Mouse (Mus musculus) ZHBTc4 (cell line): ENCODE data around the gene Gm14226.
A peak's percentile ranks its signal among the peaks of the same experiment; 100 is the strongest.
"Not testable (repeated sequence)": the region's sequence is repeated elsewhere in the genome, so short reads cannot be mapped to it uniquely, and the experiment has no call there.

ENCODE experiments used
- DNase-seq: peaks from one replicate; pipeline ENCODE4 v3.0.0-alpha.2; 2011; ENCODE audit warnings: low read depth, low spot score

Gene Gm14226

GRCm38 (mm10) chr2:155047452-155048178, 29.5 kb downstream of the Gm14226 start:
- no peak for DNase-seq

DNA sequence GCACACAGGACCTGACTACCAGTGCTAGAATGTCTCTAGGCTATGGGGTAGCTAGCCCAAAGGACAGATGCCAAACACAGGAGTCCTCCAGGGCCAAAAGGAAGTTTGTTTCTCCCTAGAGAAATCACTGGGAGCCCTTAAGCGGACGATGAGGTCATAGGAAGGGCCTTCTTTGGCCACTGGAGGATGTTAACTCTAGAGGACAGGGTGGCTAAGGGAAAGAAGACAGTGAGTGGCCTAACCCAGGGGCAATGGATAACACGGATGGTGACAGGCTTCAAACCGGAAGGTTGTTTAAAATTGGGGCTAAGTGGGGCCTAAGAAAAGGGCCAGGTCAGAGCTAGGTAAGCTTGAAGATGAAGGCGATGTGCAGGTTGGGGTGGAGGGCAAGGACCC, 32.0 kb downstream of the Gm14226 start:
- no peak for DNase-seq

DNA sequence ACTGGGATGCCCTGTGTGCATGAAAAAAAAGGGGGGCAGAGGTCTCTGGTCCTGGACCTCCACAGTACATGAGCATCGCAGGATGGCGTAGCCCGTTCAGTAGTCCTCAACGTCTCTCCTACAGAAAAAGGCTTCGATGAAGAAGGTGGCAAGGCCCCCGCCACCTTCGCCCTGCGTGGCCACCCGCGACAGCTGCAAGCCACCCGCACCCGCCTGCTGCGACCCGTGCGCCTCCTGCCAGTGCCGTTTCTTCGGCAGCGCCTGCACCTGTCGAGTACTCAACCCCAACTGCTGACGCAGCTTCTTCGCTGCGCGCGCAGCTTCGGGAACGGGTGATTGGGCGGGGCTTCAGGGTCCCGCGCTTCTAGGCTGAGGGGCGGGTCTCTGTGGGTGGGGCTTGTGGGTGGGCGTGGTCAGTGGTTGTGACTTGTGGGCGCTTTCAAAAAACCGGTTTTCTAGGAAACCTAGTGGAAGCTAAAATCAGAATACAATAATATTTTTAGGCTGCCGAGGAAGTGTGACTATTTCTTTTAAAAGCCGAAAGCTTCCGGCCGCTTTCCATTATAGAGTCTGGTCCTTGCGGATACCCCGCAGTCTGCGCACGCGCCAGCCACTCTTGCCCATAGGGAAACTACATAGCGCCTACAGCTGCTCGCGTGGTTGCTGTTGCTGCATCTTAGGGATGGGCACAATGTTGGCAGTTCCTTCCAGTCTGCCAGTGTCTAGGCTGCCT, 32.6 kb downstream of the Gm14226 start:
- DNase-seq = peak; percentile 97

GRCm38 (mm10) chr2:155051622-155052351, 33.7 kb downstream of the Gm14226 start:
- peak; percentile 58 for DNase-seq

GRCm38 (mm10) chr2:155052681-155053080, 34.6 kb downstream of the Gm14226 start:
- DNase-seq = no peak

DNA sequence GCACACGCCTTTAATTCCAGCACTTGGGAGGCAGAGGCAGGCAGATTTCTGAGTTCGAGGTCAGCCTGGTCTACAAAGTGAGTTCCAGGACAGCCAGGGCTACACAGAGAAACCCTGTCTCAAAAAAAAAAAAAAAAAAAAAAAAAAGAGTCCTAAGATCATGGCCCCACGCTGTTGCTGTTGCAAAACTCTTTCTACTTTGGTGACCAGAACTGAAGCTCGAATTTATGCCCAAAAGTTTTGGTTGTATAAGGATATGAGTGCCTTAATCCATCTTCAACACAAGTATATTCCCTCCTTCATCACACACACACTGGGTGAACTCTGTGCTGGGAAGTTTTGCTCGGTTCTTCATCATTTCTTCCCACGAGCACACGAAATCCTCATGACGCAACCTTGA, 35.4 kb downstream of the Gm14226 start:
- DNase-seq = not testable (repeated sequence)

- no peak for DNase-seq
Measured at GRCm38 (mm10) chr2:155054672-155055071, 36.6 kb downstream of the Gm14226 start.

- no peak for DNase-seq
Measured at GRCm38 (mm10) chr2:155056076-155056578, 38.1 kb downstream of the Gm14226 start.

- DNase-seq = no peak
Measured at GRCm38 (mm10) chr2:155057361-155057760, 39.3 kb downstream of the Gm14226 start.

- DNase-seq = no peak
Measured at GRCm38 (mm10) chr2:155071027-155071426, 53.0 kb downstream of the Gm14226 start.

DNA sequence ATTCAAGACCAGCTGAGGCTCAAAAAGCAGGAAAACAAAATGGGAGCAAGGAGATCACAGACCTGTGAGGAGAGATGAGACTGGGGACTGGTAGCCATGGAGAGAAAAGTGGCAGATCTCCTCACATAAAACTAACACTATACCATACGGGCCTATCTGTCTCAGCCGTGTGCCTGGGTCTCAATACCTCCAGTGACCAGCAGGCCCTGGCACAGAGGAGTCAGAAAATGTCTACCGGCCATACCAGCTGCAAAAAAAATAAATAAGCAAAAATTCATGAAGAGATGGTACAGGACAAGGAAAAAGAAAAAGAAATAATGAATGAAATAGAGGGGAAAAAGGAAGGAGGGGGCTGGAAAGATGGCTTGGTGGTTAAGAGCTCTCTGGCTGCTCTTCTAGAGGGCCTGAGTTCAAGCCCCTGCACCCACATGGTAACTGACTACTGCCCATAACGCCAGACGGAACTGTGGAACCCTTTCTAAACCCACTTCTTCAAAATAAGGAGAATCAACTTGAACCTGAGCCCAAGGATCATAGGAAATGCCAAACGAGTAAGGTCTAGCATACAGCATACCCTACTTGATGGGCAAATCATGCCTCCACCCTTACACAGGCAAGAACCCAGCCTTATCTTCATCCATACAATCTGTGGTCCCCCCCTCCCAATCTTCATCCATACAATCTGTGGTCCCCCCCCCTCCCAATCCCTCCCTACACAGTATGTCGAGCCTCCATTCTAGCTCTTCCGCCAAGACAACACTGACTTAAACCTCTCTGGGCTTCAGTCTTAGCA, 54.5 kb downstream of the Gm14226 start:
- no peak for DNase-seq

GRCm38 (mm10) chr2:155073347-155073746, 55.3 kb downstream of the Gm14226 start:
- DNase-seq = no peak

DNA sequence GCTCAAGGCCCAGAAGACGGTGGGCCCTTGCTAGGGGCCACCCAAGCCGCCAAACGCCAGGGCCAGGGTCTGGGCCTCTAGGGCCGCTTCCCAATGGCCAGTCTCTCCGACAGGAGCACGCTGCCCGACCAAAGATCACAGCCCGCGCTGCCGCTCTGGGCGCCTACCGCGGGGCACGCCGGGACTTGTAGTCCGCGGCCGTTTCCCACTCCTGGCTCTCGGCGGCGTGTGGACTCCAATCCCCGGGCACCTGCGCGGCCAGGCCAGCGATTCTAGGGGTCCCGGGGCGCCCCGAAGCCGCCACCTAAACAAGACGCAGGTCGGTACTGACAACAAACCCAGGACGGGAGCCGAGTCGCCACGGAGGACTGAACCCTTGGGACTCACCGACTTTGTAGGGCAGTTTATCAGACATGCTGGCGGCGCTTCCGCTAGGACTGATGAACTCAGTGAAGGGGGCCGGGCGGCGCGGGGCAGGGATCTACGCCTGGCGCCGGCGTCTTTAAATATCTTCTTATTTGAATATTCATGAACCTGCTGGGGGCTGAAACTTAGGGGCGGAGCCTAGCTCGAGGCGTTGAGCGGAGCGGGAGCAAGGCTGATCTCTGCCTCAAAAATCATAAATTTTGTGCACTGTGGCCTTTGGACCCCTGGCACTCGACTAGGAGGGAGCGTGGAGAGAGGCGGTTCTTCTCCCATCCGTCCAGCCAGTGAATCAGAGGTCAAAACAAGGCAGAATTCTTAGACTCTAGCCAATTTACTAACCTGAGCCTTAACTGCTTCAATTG, 56.1 kb downstream of the Gm14226 start, which contains the start of gene Ahcy:
TSS of gene Ahcy (minus strand) at position 520 of the 788 bp plus-strand sequence.
- peak; percentile 95 for DNase-seq

DNA sequence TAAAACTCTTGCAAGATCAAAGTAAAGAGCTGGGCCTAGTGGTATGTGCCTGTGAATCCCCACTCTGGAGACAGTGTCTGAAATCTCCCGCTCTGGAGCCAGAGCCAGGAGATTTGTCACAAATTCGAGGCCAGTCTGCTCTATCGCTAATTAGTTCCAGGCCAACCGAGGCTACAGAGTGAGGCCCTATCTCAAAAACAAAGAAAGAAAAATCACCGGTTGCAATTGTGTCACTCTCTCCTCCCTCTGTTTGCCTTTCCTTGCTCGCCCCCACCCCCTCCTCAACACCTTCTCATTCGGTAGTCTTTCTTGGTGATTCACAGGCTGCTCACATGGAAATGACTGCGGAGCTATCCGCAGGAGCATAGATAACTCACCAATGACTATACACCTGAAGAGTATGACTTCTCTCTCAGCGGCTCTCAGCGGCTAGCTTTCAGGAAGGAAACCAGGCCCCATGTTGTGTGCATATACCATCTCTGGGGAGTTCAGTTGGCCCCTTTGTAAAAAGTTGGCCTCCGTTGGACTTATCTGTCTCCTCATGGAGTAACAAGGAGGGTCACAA, 56.8 kb downstream of the Gm14226 start:
- DNase-seq = no peak

DNA sequence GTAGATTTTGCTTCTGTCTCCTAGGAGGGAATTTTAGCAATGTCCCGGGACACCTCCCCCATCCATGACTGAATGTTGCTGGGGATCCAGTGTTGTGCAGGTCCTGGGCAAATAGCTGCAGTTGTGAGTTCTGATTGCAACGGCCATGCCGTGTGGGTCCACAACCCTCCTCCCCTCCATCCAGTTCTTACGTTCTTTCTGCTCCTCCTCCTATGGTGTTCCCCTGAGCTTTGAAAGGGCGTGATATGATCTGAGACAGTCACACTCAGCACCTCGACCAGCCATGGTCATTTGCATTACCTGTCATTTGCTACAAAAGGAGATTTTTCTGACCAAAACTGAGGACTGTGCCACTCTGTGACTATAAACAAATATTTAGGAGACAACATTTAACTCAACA, 57.6 kb downstream of the Gm14226 start:
- DNase-seq = no peak
